Mouse (Mus musculus): Measurements from ENCODE around the gene Dclk1. TPM values are rescaled to one million over a fixed set of nuclear protein-coding genes. Genes with fewer than 3 reads are reported as not detected.

Dclk1 gene
- polyA plus RNA-seq, 2 experiments: 0.04 to 0.08 TPM

GRCm38 (mm10) chr3:55540406-55541140 lies 298.4 kb downstream of the Dclk1 start:
- no peak overlapping the region for H3K4me2 ChIP-seq (ENCODE audit: low read depth)
- H3K27ac ChIP-seq: no peak overlapping the region
- no peaks in the 10 kb centered on the region for H3K9me3 ChIP-seq (ENCODE audit: control insufficient read depth, low read length)
- DNase-seq (ENCODE audit: low read depth in 3 of 3, low spot score in 3 of 3) (no peak), ATAC-seq (ENCODE audit: insufficient read depth) (no peak)
- WGBS (ENCODE audit: insufficient replicate concordance): 76% methylated on average over 6 of the region's 6 CpGs
- no peak overlapping the region for H3K9ac ChIP-seq (replicated peaks)
- H3K27me3 ChIP-seq (ENCODE audit: control insufficient read depth, insufficient read depth, low read length): no peaks in the 10 kb centered on the region
- H3K4me3 ChIP-seq (ENCODE audit: insufficient read depth in 1 of 2, low read depth in 2 of 2, low read length in 2 of 2): no peak overlapping the region
- peaks cover 4 to 21% of the 10 kb centered on the region in 2 experiments for H3K4me1 ChIP-seq (replicated peaks; ENCODE audit: control insufficient read depth in 2 of 2, insufficient read depth in 2 of 2, low read length in 1 of 2)
- TF ChIP-seq EP300 (IDR thresholded peaks at IDR 0.05; ENCODE audit: low read depth) (no peak), CTCF (IDR thresholded peaks at IDR 0.05; ENCODE audit: low read depth) (no peak)
- H3K36me3 ChIP-seq (replicated peaks; ENCODE audit: control insufficient read depth, insufficient read depth, low read depth): no peaks in the 10 kb centered on the region

GRCm38 (mm10) chr3:55541799-55542198 lies 299.6 kb downstream of the Dclk1 start:
- TF ChIP-seq EP300 (IDR thresholded peaks at IDR 0.05; ENCODE audit: low read depth) (no peak), CTCF (IDR thresholded peaks at IDR 0.05; ENCODE audit: low read depth) (no peak)
- Histone ChIP-seq H3K9me3 (ENCODE audit: control insufficient read depth, low read length) (no peaks in the 10 kb centered on the region), H3K36me3 (replicated peaks; ENCODE audit: control insufficient read depth, insufficient read depth, low read depth) (no peaks in the 10 kb centered on the region), H3K27me3 (ENCODE audit: control insufficient read depth, insufficient read depth, low read length) (no peaks in the 10 kb centered on the region), H3K4me1 (replicated peaks; ENCODE audit: control insufficient read depth in 2 of 2, insufficient read depth in 2 of 2, low read length in 1 of 2) (peaks cover 4 to 21% of the 10 kb centered on the region in 2 experiments), H3K4me3 (ENCODE audit: insufficient read depth in 1 of 2, low read depth in 2 of 2, low read length in 2 of 2) (no peak overlapping the region), H3K27ac (no peak overlapping the region), H3K9ac (replicated peaks) (no peak overlapping the region), H3K4me2 (ENCODE audit: low read depth) (no peak overlapping the region)
- WGBS (ENCODE audit: insufficient replicate concordance): 58% methylated on average over 1 of the region's 1 CpGs
- DNase-seq (ENCODE audit: low read depth in 3 of 3, low spot score in 3 of 3) (no peak), ATAC-seq (ENCODE audit: insufficient read depth) (no peak)

GRCm38 (mm10) chr3:55542310-55542709 lies 300.1 kb downstream of the Dclk1 start:
- no peak for TF ChIP-seq EP300 (IDR thresholded peaks at IDR 0.05; ENCODE audit: low read depth)
- 0 out of 2 replicates have a peak, but pooled peaks have one; percentile 18 for TF ChIP-seq CTCF (IDR thresholded peaks at IDR 0.05; ENCODE audit: low read depth)
- H3K27ac ChIP-seq: no peak overlapping the region
- H3K27me3 ChIP-seq (ENCODE audit: control insufficient read depth, insufficient read depth, low read length): no peaks in the 10 kb centered on the region
- 38% methylated on average over 8 of the region's 8 CpGs for WGBS (ENCODE audit: insufficient replicate concordance)
- no peak overlapping the region for H3K4me3 ChIP-seq (ENCODE audit: insufficient read depth in 1 of 2, low read depth in 2 of 2, low read length in 2 of 2)
- peaks cover 4 to 21% of the 10 kb centered on the region in 2 experiments for H3K4me1 ChIP-seq (replicated peaks; ENCODE audit: control insufficient read depth in 2 of 2, insufficient read depth in 2 of 2, low read length in 1 of 2)
- H3K4me2 ChIP-seq (ENCODE audit: low read depth): no peak overlapping the region
- no peak overlapping the region for H3K9ac ChIP-seq (replicated peaks)
- no peaks in the 10 kb centered on the region for H3K36me3 ChIP-seq (replicated peaks; ENCODE audit: control insufficient read depth, insufficient read depth, low read depth)
- ATAC-seq (ENCODE audit: insufficient read depth): no peak
- H3K9me3 ChIP-seq (ENCODE audit: control insufficient read depth, low read length): no peaks in the 10 kb centered on the region
- no peak for DNase-seq (ENCODE audit: low read depth in 3 of 3, low spot score in 3 of 3)

- Histone ChIP-seq H3K27me3 (ENCODE audit: control insufficient read depth, insufficient read depth, low read length) (no peaks in the 10 kb centered on the region), H3K4me1 (replicated peaks; ENCODE audit: control insufficient read depth in 2 of 2, insufficient read depth in 2 of 2, low read length in 1 of 2) (peaks cover 4 to 21% of the 10 kb centered on the region in 2 experiments), H3K27ac (no peak overlapping the region), H3K9me3 (ENCODE audit: control insufficient read depth, low read length) (no peaks in the 10 kb centered on the region), H3K9ac (replicated peaks) (no peak overlapping the region), H3K36me3 (replicated peaks; ENCODE audit: control insufficient read depth, insufficient read depth, low read depth) (no peaks in the 10 kb centered on the region), H3K4me3 (ENCODE audit: insufficient read depth in 1 of 2, low read depth in 2 of 2, low read length in 2 of 2) (no peak overlapping the region), H3K4me2 (ENCODE audit: low read depth) (no peak overlapping the region)
- TF ChIP-seq EP300 (IDR thresholded peaks at IDR 0.05; ENCODE audit: low read depth) (no peak), CTCF (IDR thresholded peaks at IDR 0.05; ENCODE audit: low read depth) (no peak)
- no peak for DNase-seq (ENCODE audit: low read depth in 3 of 3, low spot score in 3 of 3)
- no peak for ATAC-seq (ENCODE audit: insufficient read depth)
- WGBS (ENCODE audit: insufficient replicate concordance): 65% methylated on average over 16 of the region's 16 CpGs
These were observed 300.8 kb downstream of the Dclk1 start for GRCm38 (mm10) chr3:55542947-55543346.

GRCm38 (mm10) chr3:55543929-55544684 lies 301.9 kb downstream of the Dclk1 start:
- Histone ChIP-seq H3K9ac (replicated peaks) (no peak overlapping the region), H3K36me3 (replicated peaks; ENCODE audit: control insufficient read depth, insufficient read depth, low read depth) (no peaks in the 10 kb centered on the region), H3K27me3 (ENCODE audit: control insufficient read depth, insufficient read depth, low read length) (no peaks in the 10 kb centered on the region), H3K27ac (no peak overlapping the region), H3K4me1 (replicated peaks; ENCODE audit: control insufficient read depth in 2 of 2, insufficient read depth in 2 of 2, low read length in 1 of 2) (peaks cover 4 to 21% of the 10 kb centered on the region in 2 experiments), H3K9me3 (ENCODE audit: control insufficient read depth, low read length) (no peaks in the 10 kb centered on the region), H3K4me3 (ENCODE audit: insufficient read depth in 1 of 2, low read depth in 2 of 2, low read length in 2 of 2) (no peak overlapping the region), H3K4me2 (ENCODE audit: low read depth) (no peak overlapping the region)
- peak; percentile 90 for ATAC-seq (ENCODE audit: insufficient read depth)
- TF ChIP-seq CTCF (IDR thresholded peaks at IDR 0.05; ENCODE audit: low read depth) (no peak), EP300 (IDR thresholded peaks at IDR 0.05; ENCODE audit: low read depth) (peak; percentile 56)
- 24% methylated on average over 13 of the region's 13 CpGs for WGBS (ENCODE audit: insufficient replicate concordance)
- peak in 1 of 3 experiments; percentile 9 for DNase-seq (ENCODE audit: low read depth in 3 of 3, low spot score in 3 of 3)

Data from liver, embryonic 14.5 days (tissue).